Mouse (Mus musculus): ENCODE data around the gene Sgpp2. TPM values are rescaled to one million over a fixed set of nuclear protein-coding genes. Genes with fewer than 3 reads are reported as not detected.

The Sgpp2 gene
- polyA plus RNA-seq (2015; fragmentation: Nextera tagmentation; extraction: Ambion mirVana): 22.1 and 27.5 TPM in 2 replicates

DNA sequence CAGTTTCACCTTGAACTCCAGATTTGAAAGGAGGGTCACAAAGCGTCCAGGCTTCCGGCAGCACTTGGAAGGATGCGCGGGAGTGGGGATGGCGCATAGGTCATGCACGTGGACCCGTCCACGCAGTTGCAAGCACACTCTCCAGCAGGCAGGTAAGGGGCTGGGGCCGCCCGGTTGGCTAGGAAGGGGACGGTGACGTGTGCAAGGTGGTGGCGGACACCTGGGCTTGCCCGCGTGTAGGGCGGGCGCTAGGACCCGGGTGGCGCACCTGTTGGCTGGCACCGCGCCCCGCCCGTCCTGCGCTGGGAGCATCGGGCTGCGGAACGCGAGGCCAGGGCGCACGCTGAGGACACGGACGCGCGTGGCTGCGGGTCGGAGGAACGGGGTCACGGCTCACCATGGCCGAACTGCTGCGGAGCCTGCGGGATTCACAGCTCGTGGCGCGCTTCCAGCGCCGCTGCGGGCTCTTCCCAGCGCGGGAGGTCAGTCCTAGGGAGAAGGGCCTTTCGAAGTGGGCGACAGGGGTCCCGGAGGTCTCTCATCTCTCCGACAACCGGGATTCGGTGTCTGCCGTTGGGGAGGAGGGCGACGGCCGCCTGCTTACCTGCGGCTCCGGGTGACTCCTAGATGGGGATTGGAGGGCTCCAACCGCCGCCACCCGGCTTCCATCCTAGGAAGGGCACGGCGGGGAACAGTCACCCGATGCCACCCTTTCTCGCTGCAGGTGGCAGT, at the start of gene Sgpp2:
Gene Sgpp2 (plus strand): TSS at position 325 of the 732 bp plus-strand sequence.
- under 1% methylated on average over 67 of the region's 68 CpGs for WGBS
- H3K36me3 ChIP-seq (ENCODE audit: insufficient read depth, low read length): no peaks in the 10 kb centered on the region
- H3K4me1 ChIP-seq (ENCODE audit: insufficient read depth, low read length): peaks cover 33% of the 10 kb centered on the region
- H3K27ac ChIP-seq (ENCODE audit: low read length): peak within 1 kb of the TSS; percentile 16; the same call in 1 of the 2 replicates
- peak within 1 kb of the TSS; percentile 67 for H3K4me2 ChIP-seq (replicated peaks; ENCODE audit: low read depth, low read length)
- peaks cover 30% of the 10 kb centered on the region for H3K27me3 ChIP-seq (ENCODE audit: insufficient read depth, low read length)
- H3K9me3 ChIP-seq (ENCODE audit: low read length): no peaks in the 10 kb centered on the region
- H3K9ac ChIP-seq (replicated peaks; ENCODE audit: low read length): peak within 1 kb of the TSS; percentile 64
- H3K4me3 ChIP-seq (ENCODE audit: low read length): peak within 1 kb of the TSS; percentile 55
- peak; percentile 83 for ATAC-seq (ENCODE audit: low FRiP score, low TSS enrichment)

DNA sequence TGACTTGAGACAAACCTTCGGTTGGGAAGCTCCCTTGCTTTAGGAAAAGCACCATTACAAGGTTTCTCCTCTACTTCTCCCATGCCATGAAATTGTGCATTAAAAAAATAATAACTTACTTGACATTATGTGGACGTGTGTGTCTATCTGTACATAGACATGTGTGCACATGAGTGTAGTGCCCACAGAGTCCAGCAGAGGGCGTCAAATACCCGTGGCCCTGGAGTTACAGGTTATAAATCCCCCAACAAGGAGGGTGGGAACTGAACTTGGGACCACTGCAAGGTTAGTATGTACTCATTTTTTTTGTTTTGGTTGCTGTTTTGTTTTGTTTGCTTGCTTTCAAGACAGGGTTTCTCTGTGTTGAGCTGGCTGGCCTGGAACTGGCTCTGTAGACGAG, 42.6 kb upstream of the Sgpp2 start:
- ATAC-seq (ENCODE audit: low FRiP score, low TSS enrichment): no peak
- no peak overlapping the region for H3K4me2 ChIP-seq (replicated peaks; ENCODE audit: low read depth, low read length)
- H3K9me3 ChIP-seq (ENCODE audit: low read length): peaks cover 4% of the 10 kb centered on the region
- H3K9ac ChIP-seq (replicated peaks; ENCODE audit: low read length): no peak overlapping the region
- H3K4me3 ChIP-seq (ENCODE audit: low read length): no peak overlapping the region
- no peak overlapping the region for H3K27ac ChIP-seq (ENCODE audit: low read length)
- 62% methylated on average over 5 of the region's 5 CpGs for WGBS
- no peaks in the 10 kb centered on the region for H3K4me1 ChIP-seq (ENCODE audit: insufficient read depth, low read length)
- H3K27me3 ChIP-seq (ENCODE audit: insufficient read depth, low read length): no peaks in the 10 kb centered on the region
- H3K36me3 ChIP-seq (ENCODE audit: insufficient read depth, low read length): no peaks in the 10 kb centered on the region

DNA sequence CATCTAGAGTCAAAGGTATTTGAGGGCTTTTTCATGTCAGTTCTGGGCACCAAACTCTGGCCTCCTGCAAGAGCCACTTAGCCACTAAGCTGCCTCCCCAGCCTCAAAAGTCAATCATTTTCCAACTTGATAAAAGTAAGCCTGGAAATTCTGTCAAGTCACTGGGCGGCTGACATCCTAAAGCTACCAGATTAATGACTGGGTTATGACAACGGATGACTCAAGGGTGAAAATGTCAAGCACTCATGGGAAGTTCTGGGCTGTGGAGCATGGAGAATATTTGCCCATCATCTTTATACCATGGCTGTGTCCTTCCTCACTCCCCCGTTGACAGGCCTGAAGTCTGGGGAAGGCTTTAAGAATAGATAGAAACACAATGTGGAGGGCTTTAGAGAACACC, 37.2 kb upstream of the Sgpp2 start:
- Histone ChIP-seq H3K27ac (ENCODE audit: low read length) (no peak overlapping the region), H3K4me1 (ENCODE audit: insufficient read depth, low read length) (no peaks in the 10 kb centered on the region), H3K9me3 (ENCODE audit: low read length) (no peaks in the 10 kb centered on the region), H3K36me3 (ENCODE audit: insufficient read depth, low read length) (no peaks in the 10 kb centered on the region), H3K27me3 (ENCODE audit: insufficient read depth, low read length) (no peaks in the 10 kb centered on the region), H3K9ac (replicated peaks; ENCODE audit: low read length) (no peak overlapping the region), H3K4me2 (replicated peaks; ENCODE audit: low read depth, low read length) (no peak overlapping the region), H3K4me3 (ENCODE audit: low read length) (no peak overlapping the region)
- WGBS: 64% methylated on average over 3 of the region's 3 CpGs
- no peak for ATAC-seq (ENCODE audit: low FRiP score, low TSS enrichment)

DNA sequence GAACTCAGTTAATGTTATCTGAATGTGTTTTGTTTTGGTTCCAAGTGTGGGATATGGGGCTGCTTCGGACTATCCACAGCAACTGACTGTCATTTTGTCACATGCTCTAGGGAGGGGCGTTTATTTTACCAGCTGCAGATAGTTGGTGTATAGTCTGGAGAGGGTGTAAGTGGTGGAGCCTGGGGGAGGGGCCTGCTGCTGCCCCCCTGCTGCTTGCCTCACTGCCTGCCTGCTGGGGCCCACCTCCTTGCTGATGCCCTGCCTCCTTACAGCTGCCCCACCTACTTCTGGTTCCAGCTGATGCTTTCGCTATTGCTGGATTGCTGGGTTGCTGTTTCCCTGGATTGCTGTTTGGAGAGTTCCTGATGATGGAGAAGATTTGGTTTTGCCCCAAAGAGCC, 31.0 kb upstream of the Sgpp2 start:
- peak; percentile 46; the same call in 1 of the 2 replicates for ATAC-seq (ENCODE audit: low FRiP score, low TSS enrichment)
- Histone ChIP-seq H3K9ac (replicated peaks; ENCODE audit: low read length) (no peak overlapping the region), H3K27ac (ENCODE audit: low read length) (no peak overlapping the region), H3K4me3 (ENCODE audit: low read length) (no peak overlapping the region), H3K4me1 (ENCODE audit: insufficient read depth, low read length) (no peaks in the 10 kb centered on the region), H3K4me2 (replicated peaks; ENCODE audit: low read depth, low read length) (no peak overlapping the region), H3K9me3 (ENCODE audit: low read length) (no peaks in the 10 kb centered on the region), H3K36me3 (ENCODE audit: insufficient read depth, low read length) (no peaks in the 10 kb centered on the region), H3K27me3 (ENCODE audit: insufficient read depth, low read length) (no peaks in the 10 kb centered on the region)
- WGBS: 23% methylated on average over 3 of the region's 3 CpGs

DNA sequence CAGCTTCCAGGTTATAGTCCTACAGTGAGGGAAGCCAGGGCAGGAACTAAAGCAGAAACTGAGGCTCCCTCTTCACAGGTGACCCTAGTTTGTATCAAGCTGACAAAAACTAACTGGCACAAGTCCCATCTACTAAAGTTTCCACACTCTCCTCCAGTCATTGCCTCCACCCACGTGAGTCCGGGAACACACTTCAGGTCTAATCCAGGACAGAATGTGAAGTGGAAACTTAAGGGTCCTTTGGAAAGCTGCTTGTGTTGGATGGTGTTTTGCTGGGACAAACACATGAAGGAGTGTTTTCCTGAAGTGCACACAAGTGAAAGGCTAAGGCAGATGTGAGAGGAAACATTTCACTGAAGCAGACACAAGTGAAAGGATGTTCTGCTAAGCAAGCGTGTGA, 17.7 kb upstream of the Sgpp2 start:
- H3K4me2 ChIP-seq (replicated peaks; ENCODE audit: low read depth, low read length): no peak overlapping the region
- no peak for ATAC-seq (ENCODE audit: low FRiP score, low TSS enrichment)
- WGBS: 92% methylated on average over 3 of the region's 3 CpGs
- H3K27me3 ChIP-seq (ENCODE audit: insufficient read depth, low read length): no peaks in the 10 kb centered on the region
- no peaks in the 10 kb centered on the region for H3K4me1 ChIP-seq (ENCODE audit: insufficient read depth, low read length)
- H3K9me3 ChIP-seq (ENCODE audit: low read length): no peaks in the 10 kb centered on the region
- H3K4me3 ChIP-seq (ENCODE audit: low read length): no peak overlapping the region
- no peak overlapping the region for H3K9ac ChIP-seq (replicated peaks; ENCODE audit: low read length)
- H3K27ac ChIP-seq (ENCODE audit: low read length): no peak overlapping the region
- no peaks in the 10 kb centered on the region for H3K36me3 ChIP-seq (ENCODE audit: insufficient read depth, low read length)

DNA sequence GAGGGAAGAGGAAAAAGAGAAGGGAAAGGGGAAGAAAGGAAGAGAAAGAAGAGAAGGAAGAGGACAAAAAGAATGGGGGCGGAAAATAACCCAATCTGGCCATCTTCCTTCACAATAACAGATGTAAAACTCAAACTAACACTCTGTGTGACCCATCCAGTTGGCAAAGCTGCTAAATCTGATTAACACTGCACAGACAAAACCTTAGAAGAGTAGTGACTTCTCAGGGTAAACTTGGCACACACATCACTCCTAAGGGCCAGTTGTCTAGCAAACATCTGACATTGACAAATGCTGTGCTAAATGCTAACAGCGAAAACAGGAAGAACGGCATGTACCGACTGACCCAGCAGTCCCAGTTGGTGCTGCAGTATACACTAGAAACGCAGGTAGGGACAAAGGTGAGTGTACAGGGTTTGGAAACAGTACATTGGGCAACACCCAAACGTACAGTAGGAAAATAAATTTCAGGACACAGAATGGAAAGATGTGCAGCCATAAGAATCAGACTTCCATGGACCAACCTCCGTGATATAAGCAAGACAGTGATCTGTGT, 10.4 kb upstream of the Sgpp2 start:
- Histone ChIP-seq H3K4me2 (replicated peaks; ENCODE audit: low read depth, low read length) (no peak overlapping the region), H3K27ac (ENCODE audit: low read length) (no peak overlapping the region), H3K9me3 (ENCODE audit: low read length) (no peaks in the 10 kb centered on the region), H3K36me3 (ENCODE audit: insufficient read depth, low read length) (no peaks in the 10 kb centered on the region), H3K27me3 (ENCODE audit: insufficient read depth, low read length) (no peaks in the 10 kb centered on the region), H3K9ac (replicated peaks; ENCODE audit: low read length) (no peak overlapping the region), H3K4me3 (ENCODE audit: low read length) (no peak overlapping the region), H3K4me1 (ENCODE audit: insufficient read depth, low read length) (no peaks in the 10 kb centered on the region)
- no peak for ATAC-seq (ENCODE audit: low FRiP score, low TSS enrichment)
- 73% methylated on average over 7 of the region's 7 CpGs for WGBS

DNA sequence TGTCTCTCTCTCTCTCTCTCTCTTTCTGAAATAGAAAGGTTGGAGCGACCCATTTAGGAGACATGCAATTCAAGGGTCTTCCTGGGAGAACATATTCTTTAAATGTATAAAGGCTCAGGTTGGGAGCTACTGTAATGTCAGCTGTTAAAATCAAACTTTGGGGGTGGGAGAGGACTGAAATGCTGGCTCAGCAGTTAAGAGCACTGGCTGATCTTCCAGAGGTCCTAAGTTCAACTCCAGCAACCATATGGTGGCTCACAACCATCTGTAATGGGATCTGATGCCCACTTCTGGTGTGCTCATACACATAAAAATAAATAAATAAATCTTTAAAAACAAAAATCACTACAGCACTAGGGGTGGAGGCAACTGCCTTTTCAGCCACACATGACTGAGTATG, 1.5 kb upstream of the Sgpp2 start:
- no peaks in the 10 kb centered on the region for H3K36me3 ChIP-seq (ENCODE audit: insufficient read depth, low read length)
- no peak overlapping the region for H3K9ac ChIP-seq (replicated peaks; ENCODE audit: low read length)
- WGBS: 82% methylated on average over 1 of the region's 1 CpGs
- no peak overlapping the region for H3K4me3 ChIP-seq (ENCODE audit: low read length)
- H3K27me3 ChIP-seq (ENCODE audit: insufficient read depth, low read length): peaks cover 30% of the 10 kb centered on the region
- no peak overlapping the region for H3K27ac ChIP-seq (ENCODE audit: low read length)
- ATAC-seq (ENCODE audit: low FRiP score, low TSS enrichment): no peak
- H3K4me2 ChIP-seq (replicated peaks; ENCODE audit: low read depth, low read length): peak overlapping the region; percentile 67
- H3K9me3 ChIP-seq (ENCODE audit: low read length): no peaks in the 10 kb centered on the region
- peaks cover 26% of the 10 kb centered on the region for H3K4me1 ChIP-seq (ENCODE audit: insufficient read depth, low read length)

DNA sequence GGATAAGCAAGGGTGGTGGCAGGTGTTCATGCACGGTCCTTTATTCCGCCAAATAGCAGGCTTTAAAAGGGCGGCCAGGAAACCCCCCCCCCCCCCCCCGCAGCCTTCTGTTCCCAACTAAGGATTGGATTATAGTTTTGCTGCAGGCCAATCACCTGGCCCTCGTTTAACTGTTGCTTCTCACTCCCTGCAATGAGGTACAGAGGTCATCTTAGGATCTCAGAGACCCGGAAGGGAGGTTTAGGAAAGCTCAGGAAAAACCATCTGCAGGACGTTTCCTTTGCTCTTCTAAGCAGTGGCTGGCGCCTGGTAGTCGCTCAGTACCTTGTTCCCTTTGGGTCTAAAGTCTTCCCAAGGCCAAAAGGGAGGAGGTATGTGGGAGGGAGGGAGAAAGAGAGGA, 865 bp upstream of the Sgpp2 start:
- H3K4me2 ChIP-seq (replicated peaks; ENCODE audit: low read depth, low read length): peak overlapping the region; percentile 67
- WGBS: 4% methylated on average over 9 of the region's 9 CpGs
- ATAC-seq (ENCODE audit: low FRiP score, low TSS enrichment): 0 out of 2 replicates have a peak, but pooled peaks have one; percentile 17
- no peaks in the 10 kb centered on the region for H3K36me3 ChIP-seq (ENCODE audit: insufficient read depth, low read length)
- no peaks in the 10 kb centered on the region for H3K9me3 ChIP-seq (ENCODE audit: low read length)
- H3K4me3 ChIP-seq (ENCODE audit: low read length): peak overlapping the region; percentile 55
- peaks cover 30% of the 10 kb centered on the region for H3K4me1 ChIP-seq (ENCODE audit: insufficient read depth, low read length)
- H3K9ac ChIP-seq (replicated peaks; ENCODE audit: low read length): peak overlapping the region; percentile 32; the same call in 1 of the 2 replicates
- H3K27ac ChIP-seq (ENCODE audit: low read length): no peak overlapping the region
- H3K27me3 ChIP-seq (ENCODE audit: insufficient read depth, low read length): peaks cover 30% of the 10 kb centered on the region

DNA sequence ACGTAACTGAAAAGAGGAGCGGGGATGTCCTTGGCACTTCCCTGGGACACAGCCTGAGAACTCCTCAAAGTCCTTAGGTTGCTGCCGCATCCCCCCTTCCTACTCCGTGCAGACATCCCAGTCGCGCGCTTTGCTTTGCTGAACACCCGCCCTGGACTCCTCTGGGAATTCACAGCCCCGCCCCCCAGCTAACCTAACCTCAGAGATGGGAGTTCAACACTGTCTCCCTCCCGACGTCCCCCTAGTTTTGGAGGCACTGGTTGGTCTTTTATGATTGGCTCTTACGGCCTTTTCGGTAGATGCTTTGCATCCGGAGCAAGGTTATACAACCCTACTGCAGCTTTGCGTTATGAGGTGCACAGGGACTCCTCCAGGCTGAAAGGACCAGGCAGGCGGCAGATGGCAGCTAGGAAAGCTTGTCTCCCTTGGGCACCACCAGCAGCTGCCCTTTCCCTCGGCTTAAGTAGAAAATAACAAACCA, 756 bp downstream of the Sgpp2 start:
- Histone ChIP-seq H3K36me3 (ENCODE audit: insufficient read depth, low read length) (no peaks in the 10 kb centered on the region), H3K27me3 (ENCODE audit: insufficient read depth, low read length) (peaks cover 30% of the 10 kb centered on the region), H3K27ac (ENCODE audit: low read length) (peak overlapping the region; percentile 2; the same call in 1 of the 2 replicates), H3K4me1 (ENCODE audit: insufficient read depth, low read length) (peaks cover 33% of the 10 kb centered on the region), H3K4me2 (replicated peaks; ENCODE audit: low read depth, low read length) (peak overlapping the region; percentile 67), H3K9me3 (ENCODE audit: low read length) (no peaks in the 10 kb centered on the region), H3K9ac (replicated peaks; ENCODE audit: low read length) (peak overlapping the region; percentile 49), H3K4me3 (ENCODE audit: low read length) (peak overlapping the region; percentile 55)
- ATAC-seq (ENCODE audit: low FRiP score, low TSS enrichment): peak; percentile 68; the same call in 1 of the 2 replicates
- WGBS: under 1% methylated on average over 17 of the region's 17 CpGs

DNA sequence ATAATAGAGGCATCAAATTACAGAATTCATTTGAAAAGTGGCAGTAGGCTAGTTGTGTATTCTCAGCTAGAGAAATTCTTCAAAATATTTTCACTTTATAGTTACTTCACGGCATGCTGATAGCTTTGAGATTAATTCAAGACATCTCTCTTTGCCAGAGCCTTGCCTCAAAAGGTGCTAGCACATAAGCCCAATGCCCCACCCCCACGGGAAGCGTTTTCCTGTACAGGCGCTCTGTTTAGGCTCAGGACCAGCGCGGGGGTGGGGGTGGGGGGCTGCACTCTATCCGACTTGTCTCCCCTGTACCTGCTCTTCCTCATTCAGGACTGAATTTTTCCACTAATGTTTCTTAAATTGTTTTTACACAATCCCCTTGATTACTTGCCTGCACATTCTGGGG, 1.3 kb downstream of the Sgpp2 start:
- Histone ChIP-seq H3K36me3 (ENCODE audit: insufficient read depth, low read length) (no peaks in the 10 kb centered on the region), H3K27ac (ENCODE audit: low read length) (peak overlapping the region; percentile 47; the same call in 1 of the 2 replicates), H3K27me3 (ENCODE audit: insufficient read depth, low read length) (peaks cover 30% of the 10 kb centered on the region), H3K4me2 (replicated peaks; ENCODE audit: low read depth, low read length) (peak overlapping the region; percentile 67), H3K9me3 (ENCODE audit: low read length) (no peaks in the 10 kb centered on the region), H3K9ac (replicated peaks; ENCODE audit: low read length) (0 out of 2 replicates have a peak overlapping the region, but pooled peaks have one; percentile 19), H3K4me1 (ENCODE audit: insufficient read depth, low read length) (peaks cover 33% of the 10 kb centered on the region), H3K4me3 (ENCODE audit: low read length) (peak overlapping the region; percentile 55)
- ATAC-seq (ENCODE audit: low FRiP score, low TSS enrichment): no peak
- 2% methylated on average over 7 of the region's 7 CpGs for WGBS

Measured in kidney, embryonic 16.5 days (tissue).